Mouse (Mus musculus) testis, adult 2 months (tissue): ENCODE data around the gene Arid1b.

Experiments
- CTCF ChIP-seq: fragments of 200-500 bp; IDR thresholded peaks from 2 replicates; pipeline ENCODE4 v1.5.1; 2012; ENCODE audit warnings: low read depth, mild to moderate bottlenecking, inconsistent platforms, low read length, moderate library complexity; ENCODE audit not compliant: control insufficient read depth, insufficient read depth, insufficient replicate concordance
- POLR2A ChIP-seq: fragments of 200-500 bp; IDR thresholded peaks from 2 replicates; pipeline ENCODE4 v1.6.1; 2012; ENCODE audit warnings: low read depth, mild to moderate bottlenecking, inconsistent platforms, low read length, moderate library complexity; ENCODE audit not compliant: control insufficient read depth

GRCm38 (mm10) chr17:5232180-5232579 is 238.0 kb downstream of the Arid1b start:
- no peak for TF ChIP-seq POLR2A
- no peak for TF ChIP-seq CTCF
